Mouse (Mus musculus) liver, embryonic 14 days (tissue): ENCODE data around the gene Supt20. TPM values are rescaled to one million over a fixed set of nuclear protein-coding genes. Genes with fewer than 3 reads are reported as not detected.

Source experiments
- polyA plus RNA-seq: library from polyadenylated mRNA; depleted of rRNA; stranded (reverse); fragments of >200 nt; gene quantifications from 2 replicates; pipeline ENCODE4 v1.2.3, GENCODE M21; 2012; rRNA removed

Supt20 gene
- 23.7 and 26.3 TPM in 2 replicates for polyA plus RNA-seq

GRCm38 (mm10) chr3:54692202-54693055 is at the start of gene Supt20:
TSS of gene Supt20 (plus strand) at chr3:54692807.

GRCm38 (mm10) chr3:54714253-54714652 is 21.6 kb downstream of the Supt20 start, which contains the start of gene Gm21958:
TSS of gene Gm21958 (minus strand) at chr3:54714353.

GRCm38 (mm10) chr3:54735247-54736046 is 42.8 kb downstream of the Supt20 start, which contains the start of the genes Exosc8 and Alg5:
TSS of gene Exosc8 (minus strand) at chr3:54735393.
TSS of gene Alg5 (plus strand) at chr3:54735539.

GRCm38 (mm10) chr3:54755145-54756041 is 62.8 kb downstream of the Supt20 start, which contains the start of gene Smad9:
TSS of gene Smad9 (plus strand) at chr3:54755582.

Other genes starting within 250 kb of the Supt20 start
- not detected in 2 replicates for gene Gm21958, start 21.5 kb downstream of the Supt20 start, polyA plus RNA-seq
- gene Exosc8, start 42.6 kb downstream of the Supt20 start, polyA plus RNA-seq: 75.6 and 76.6 TPM in 2 replicates
- 12.8 and 15.0 TPM in 2 replicates for gene Alg5, start 42.7 kb downstream of the Supt20 start, polyA plus RNA-seq
- gene Smad9, start 62.8 kb downstream of the Supt20 start, polyA plus RNA-seq: 0.08 and 0.09 TPM in 2 replicates
- 17.6 and 18.5 TPM in 2 replicates for gene Rfxap, start 115.0 kb downstream of the Supt20 start, polyA plus RNA-seq
- gene Sertm1, start 223.1 kb downstream of the Supt20 start, polyA plus RNA-seq: 1.2 and 1.6 TPM in 2 replicates